Mouse (Mus musculus) heart, postnatal 0 days (tissue): ENCODE data around the gene Gnai3. TPM values are rescaled to one million over a fixed set of nuclear protein-coding genes. Genes with fewer than 3 reads are reported as not detected.
A peak's percentile ranks its signal among the peaks of the same experiment; 100 is the strongest.

Experiments used
- ATAC-seq: fragments of 200-750 bp; cut with Nextera tagmentation; 2 replicates; pipeline ENCODE4 v1.8.0; 2017; ENCODE audit warnings: low read depth, moderate number of reproducible peaks, moderate library complexity; ENCODE audit not compliant: insufficient read depth
- DNase-seq: peaks from one replicate; pipeline ENCODE4 v3.0.0-alpha.2; 2016; ENCODE audit warnings: low spot score
- H3K27ac ChIP-seq: fragments of 300-500 bp; sonication (generic); 2 replicates; pipeline ENCODE4 v1.5.1; 2014; ENCODE audit warnings: low read depth, mild to moderate bottlenecking
- H3K27me3 ChIP-seq: fragments of 300-500 bp; sonication (generic); 2 replicates; pipeline ENCODE4 v1.6.1; 2014; ENCODE audit warnings: low read length, mixed read lengths; ENCODE audit not compliant: control insufficient read depth, insufficient read depth
- H3K36me3 ChIP-seq: fragments of 300-500 bp; sonication (generic); replicated peaks from 2 replicates; pipeline ENCODE4 v1.6.1; 2014; ENCODE audit warnings: low read length, mixed read lengths; ENCODE audit not compliant: control insufficient read depth, insufficient read depth
- H3K4me1 ChIP-seq: fragments of 300-500 bp; sonication (generic); 2 replicates; pipeline ENCODE4 v1.6.1; 2014; ENCODE audit warnings: antibody characterized with exemption; ENCODE audit not compliant: control insufficient read depth, insufficient read depth
- H3K4me2 ChIP-seq: fragments of 300-500 bp; sonication (generic); 2 replicates; pipeline ENCODE4 v1.6.1; 2014; ENCODE audit warnings: low read depth, mild to moderate bottlenecking, low read length, moderate library complexity
- H3K4me3 ChIP-seq: fragments of 300-500 bp; sonication (generic); 2 replicates; pipeline ENCODE4 v1.5.1; 2014; ENCODE audit warnings: low read depth, low read length
- H3K9ac ChIP-seq: fragments of 300-500 bp; sonication (generic); replicated peaks from 2 replicates; pipeline ENCODE4 v1.6.1; 2014; ENCODE audit warnings: low read depth, low read length, mixed read lengths
- H3K9me3 ChIP-seq: fragments of 300-500 bp; sonication (generic); replicated peaks from 2 replicates; pipeline ENCODE4 v1.6.1; 2016; ENCODE audit warnings: low read length; ENCODE audit not compliant: control insufficient read depth
- CTCF ChIP-seq: IDR thresholded peaks from 2 replicates; pipeline ENCODE4 v1.5.1; 2016; ENCODE audit warnings: antibody characterized with exemption, control low read depth, low read depth
- EP300 ChIP-seq: IDR thresholded peaks from 2 replicates; pipeline ENCODE4 v1.6.1; 2016; ENCODE audit warnings: antibody characterized with exemption, low read depth
- WGBS: fragments of 180-500 bp; shearing (Covaris S2); extraction: QIAGEN DNeasy Blood & Tissue Kit; methylation state at CpG from one replicate; pipeline ENCODE4 v1.1.7; 2014; 5-methylcytosine and 5-hydroxymethylcytosine counted together
- polyA plus RNA-seq: library from polyadenylated mRNA; unstranded; fragments of >200 nt; fragmentation: Nextera tagmentation; extraction: Ambion mirVana; gene quantifications from 2 replicates; pipeline ENCODE4 v1.2.1, GENCODE M21; 2015
- total RNA-seq: library from RNA; depleted of rRNA; stranded (reverse); fragments of >200 nt; gene quantifications from 2 replicates; pipeline ENCODE4 v1.2.3, GENCODE M21; 2014; ENCODE audit warnings: low replicate concordance

The Gnai3 gene
- total and polyA plus RNA-seq, 2 experiments from 2014 or later, result 30.2 to 35.8 TPM

DNA sequence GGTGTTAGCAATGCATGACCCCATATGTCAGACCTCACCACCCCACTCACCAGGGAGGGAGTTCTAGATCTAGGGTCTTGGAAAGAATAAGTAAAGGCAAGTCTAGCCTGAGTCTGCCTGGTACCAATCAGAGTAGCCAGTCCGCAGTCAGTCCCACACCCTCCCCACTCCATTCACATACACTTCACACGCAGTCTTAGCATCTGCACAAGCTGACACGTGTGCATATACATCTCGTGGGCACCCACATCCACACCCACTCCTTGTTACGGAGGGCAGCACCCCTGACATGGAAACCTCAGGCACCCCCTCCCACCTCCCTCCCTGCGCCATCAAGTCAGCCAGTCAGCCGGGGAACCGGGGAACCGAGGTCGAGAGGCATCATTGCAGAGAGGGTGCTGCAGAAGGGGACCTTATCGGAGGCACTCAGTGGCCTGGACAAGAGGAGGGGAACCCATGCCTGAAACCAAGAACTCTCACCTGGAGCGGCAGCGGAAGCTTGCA lies 61.1 kb downstream of the Gnai3 start:
- 0 out of 2 replicates have a peak, but pooled peaks cover 10% of the 10 kb centered on the region for H3K36me3 ChIP-seq
- H3K9ac ChIP-seq, result peak overlapping the region; percentile 12; the same call in 1 of the 2 replicates
- no peak for ATAC-seq
- 14% methylated on average over 13 of the region's 13 CpGs for WGBS
- no peaks in the 10 kb centered on the region for H3K27me3 ChIP-seq
- H3K27ac ChIP-seq, result peak overlapping the region; percentile 86
- no peak for DNase-seq
- TF ChIP-seq EP300 (no peak), CTCF (no peak)
- H3K4me3 ChIP-seq, result peak overlapping the region; percentile 58
- H3K4me1 ChIP-seq, result peaks cover 37% of the 10 kb centered on the region
- no peaks in the 10 kb centered on the region for H3K9me3 ChIP-seq
- H3K4me2 ChIP-seq, result peak overlapping the region; percentile 98

DNA sequence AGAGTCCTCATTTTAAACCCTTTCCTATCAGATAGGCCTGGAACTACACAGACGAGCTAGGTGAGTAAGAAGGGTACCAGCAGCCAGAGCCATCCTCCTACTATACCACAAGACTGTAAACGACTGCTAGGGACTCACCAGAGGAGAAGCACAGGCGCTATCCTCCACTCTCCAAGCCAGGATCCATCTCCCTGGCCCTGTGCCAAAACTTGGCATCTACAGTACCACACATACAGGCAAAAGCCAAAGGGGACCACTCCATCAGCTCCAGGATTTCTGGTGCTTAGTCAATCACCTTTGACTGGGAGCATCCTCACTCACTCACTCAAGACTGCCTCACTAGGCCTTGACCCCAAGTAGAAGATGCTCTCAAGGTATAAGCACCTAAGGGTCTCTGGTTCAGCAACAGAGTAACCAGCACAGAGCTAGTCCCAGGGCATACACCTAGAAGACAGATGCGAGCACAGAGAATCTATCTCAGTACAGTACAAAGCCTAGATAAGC lies 62.0 kb downstream of the Gnai3 start:
- WGBS, result 60% methylated on average over 4 of the region's 4 CpGs
- H3K9ac ChIP-seq, result no peak overlapping the region
- no peak overlapping the region for H3K27ac ChIP-seq
- no peaks in the 10 kb centered on the region for H3K27me3 ChIP-seq
- TF ChIP-seq EP300 (no peak), CTCF (no peak)
- no peaks in the 10 kb centered on the region for H3K9me3 ChIP-seq
- H3K36me3 ChIP-seq, result peaks cover 17% of the 10 kb centered on the region; the same call in 1 of the 2 replicates
- ATAC-seq, result no peak
- peaks cover 37% of the 10 kb centered on the region for H3K4me1 ChIP-seq
- H3K4me3 ChIP-seq, result no peak overlapping the region
- no peak for DNase-seq
- H3K4me2 ChIP-seq, result peak overlapping the region; percentile 98; the same call in 1 of the 2 replicates

DNA sequence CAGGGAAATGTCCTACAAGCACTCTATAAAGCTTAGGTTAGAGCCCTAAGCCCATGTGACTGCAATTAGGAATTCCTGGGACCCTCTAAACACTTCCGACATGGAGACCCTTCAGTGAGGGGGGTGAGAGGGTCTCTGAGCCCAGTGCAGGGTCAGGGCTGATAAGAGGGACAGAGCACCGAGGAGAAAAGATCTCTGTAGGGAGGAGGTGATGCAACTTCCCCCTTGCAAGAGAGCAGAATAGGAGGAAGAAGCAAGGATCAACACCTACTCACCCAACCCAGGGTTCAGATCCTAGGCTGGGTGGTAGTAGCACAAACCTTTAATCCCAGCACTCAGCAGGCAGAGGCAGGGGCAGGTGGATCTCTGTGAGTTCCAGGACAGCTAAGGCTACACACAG lies 62.8 kb downstream of the Gnai3 start:
- no peaks in the 10 kb centered on the region for H3K27me3 ChIP-seq
- no peak overlapping the region for H3K9ac ChIP-seq
- H3K4me1 ChIP-seq, result peaks cover 37% of the 10 kb centered on the region
- H3K4me2 ChIP-seq, result no peak overlapping the region
- WGBS, result 32% methylated on average over 2 of the region's 2 CpGs
- H3K27ac ChIP-seq, result 0 out of 2 replicates have a peak overlapping the region, but pooled peaks have one; percentile 44
- TF ChIP-seq CTCF, result no peak
- TF ChIP-seq EP300, result no peak
- H3K36me3 ChIP-seq, result peaks cover 25% of the 10 kb centered on the region; the same call in 1 of the 2 replicates
- ATAC-seq, result no peak
- DNase-seq, result no peak
- no peak overlapping the region for H3K4me3 ChIP-seq
- H3K9me3 ChIP-seq, result no peaks in the 10 kb centered on the region

DNA sequence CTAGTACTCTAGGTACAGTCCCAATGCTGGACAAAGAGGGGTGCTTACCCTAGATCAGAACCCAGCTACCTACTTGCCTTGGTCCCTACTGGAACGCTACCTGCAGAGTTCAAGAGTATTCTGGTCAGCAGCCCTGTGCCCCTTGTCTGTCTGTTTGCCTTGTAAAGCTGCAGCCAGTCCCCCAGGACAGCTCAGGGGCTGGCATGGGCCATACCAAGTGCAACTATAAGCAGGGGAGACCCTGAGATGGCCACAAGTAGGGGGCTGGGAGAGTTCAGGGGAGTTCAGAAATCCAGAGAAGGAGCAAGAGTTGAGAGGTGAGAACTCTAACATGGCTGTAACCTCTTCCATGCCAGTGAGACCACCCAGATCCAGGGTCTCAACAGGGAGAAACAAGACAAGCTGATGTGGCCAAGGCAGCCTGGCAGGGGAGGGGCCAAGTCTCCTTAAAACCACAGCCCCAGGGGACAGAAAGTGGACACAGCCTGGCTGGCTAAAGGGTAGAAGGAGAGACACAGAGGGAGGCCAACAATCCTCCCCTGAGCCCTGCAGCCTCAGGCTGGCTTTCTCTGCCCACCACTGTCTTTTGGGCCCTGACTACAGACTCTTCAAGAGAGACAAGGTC lies 63.6 kb downstream of the Gnai3 start:
- H3K27me3 ChIP-seq, result no peaks in the 10 kb centered on the region
- peak overlapping the region; percentile 17; the same call in 1 of the 2 replicates for H3K9ac ChIP-seq
- ATAC-seq (no peak), DNase-seq (no peak)
- H3K4me3 ChIP-seq, result no peak overlapping the region; the same call in 1 of the 2 replicates
- H3K4me1 ChIP-seq, result peaks cover 37% of the 10 kb centered on the region
- H3K4me2 ChIP-seq, result peak overlapping the region; percentile 40
- peak overlapping the region; percentile 44 for H3K27ac ChIP-seq
- no peaks in the 10 kb centered on the region for H3K9me3 ChIP-seq
- TF ChIP-seq CTCF (no peak), EP300 (no peak)
- WGBS, result 71% methylated on average over 1 of the region's 1 CpGs
- peaks cover 33% of the 10 kb centered on the region for H3K36me3 ChIP-seq

DNA sequence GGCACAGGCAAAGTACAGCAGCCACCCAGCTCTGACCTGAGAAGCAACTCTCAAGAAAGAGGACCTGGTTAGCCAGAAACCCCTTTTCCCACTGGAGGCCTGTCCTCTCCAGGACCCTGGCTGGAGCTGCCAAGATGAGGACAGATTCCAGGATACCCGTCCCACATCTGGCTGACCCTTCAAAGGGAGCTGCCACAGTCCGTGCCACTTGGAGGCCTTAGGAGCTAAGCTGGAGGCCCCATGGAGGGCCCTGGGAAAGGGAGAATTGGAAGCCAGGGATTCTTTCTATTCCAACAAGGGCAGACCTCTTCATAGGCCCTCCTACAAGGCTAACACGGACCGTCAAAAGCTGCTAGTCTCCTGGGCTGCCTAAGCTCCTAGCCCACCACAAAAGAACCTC lies 64.3 kb downstream of the Gnai3 start:
- peaks cover 40% of the 10 kb centered on the region for H3K36me3 ChIP-seq
- H3K27me3 ChIP-seq, result no peaks in the 10 kb centered on the region
- no peak for DNase-seq
- no peak for ATAC-seq
- peak overlapping the region; percentile 17; the same call in 1 of the 2 replicates for H3K9ac ChIP-seq
- H3K4me3 ChIP-seq, result no peak overlapping the region; the same call in 1 of the 2 replicates
- 38% methylated on average over 4 of the region's 4 CpGs for WGBS
- peaks cover 30% of the 10 kb centered on the region for H3K4me1 ChIP-seq
- peak overlapping the region; percentile 44 for H3K27ac ChIP-seq
- no peaks in the 10 kb centered on the region for H3K9me3 ChIP-seq
- H3K4me2 ChIP-seq, result peak overlapping the region; percentile 40
- no peak for TF ChIP-seq CTCF
- TF ChIP-seq EP300, result no peak
